Mouse (Mus musculus) large intestine, adult 2 months (tissue): ENCODE data around the gene C9orf72. TPM values are rescaled to one million over a fixed set of nuclear protein-coding genes. Genes with fewer than 3 reads are reported as not detected.

Experiments
- DNase-seq: peaks from one replicate; pipeline ENCODE4 v3.0.0-alpha.2; 2012; ENCODE audit warnings: low read depth, low spot score
- whole genome bisulfite sequencing: fragments of 180-500 bp; shearing (Covaris S2); methylation state at CpG from one replicate; pipeline ENCODE4 v1.1.7; 2018; 5-methylcytosine and 5-hydroxymethylcytosine counted together
- polyA plus RNA-seq: library from polyadenylated mRNA; depleted of rRNA; stranded (reverse); fragments of >200 nt; gene quantifications from 2 replicates; pipeline ENCODE4 v1.2.3, GENCODE M21; 2012; rRNA removed

C9orf72 gene
- polyA plus RNA-seq, 1 experiment = 4.3 TPM

DNA sequence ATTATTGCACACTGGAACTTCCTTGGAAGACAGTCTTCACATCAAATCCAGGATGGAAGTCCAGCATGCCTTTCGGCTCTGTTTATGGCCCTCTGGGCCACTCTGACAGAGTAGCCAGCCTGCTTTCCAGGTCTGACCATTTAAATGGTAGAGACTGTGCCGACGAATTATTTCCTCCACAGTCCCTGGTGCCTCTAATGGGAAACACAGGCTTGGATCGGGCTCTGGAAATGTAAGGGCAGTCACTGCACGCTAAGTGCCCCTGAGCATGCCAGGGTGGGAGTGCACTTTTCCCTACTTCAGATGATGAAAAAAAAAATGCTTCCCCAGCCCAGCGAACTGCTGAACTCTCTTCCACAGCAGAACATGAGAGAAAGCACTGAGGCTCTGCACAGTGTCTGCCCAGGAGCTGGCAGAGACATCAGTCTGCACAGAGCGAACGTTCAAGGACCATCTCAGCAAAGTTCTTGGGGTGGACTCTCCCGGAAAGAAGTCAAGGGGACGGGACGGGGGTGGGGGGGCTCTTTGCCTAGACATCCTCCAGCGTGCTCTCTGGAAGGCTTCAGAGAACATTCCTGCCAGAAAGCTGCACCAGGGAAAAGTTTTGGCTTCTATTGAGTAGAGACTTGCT, 82.4 kb downstream of the C9orf72 start:
- DNase-seq = no peak
- 74% methylated on average over 12 of the region's 12 CpGs for WGBS

Other genes starting within 250 kb of the C9orf72 start
- not detected in 2 replicates for gene Ifnk, start 74.1 kb downstream of the C9orf72 start, polyA plus RNA-seq
- 6.7 and 18.2 TPM in 2 replicates for gene Mob3b, start 68.7 kb downstream of the C9orf72 start, polyA plus RNA-seq